Mouse (Mus musculus): ENCODE results near the gene 1600002K03Rik.

GRCm38 (mm10) chr10:80175536-80176269, 3.0 kb downstream of the 1600002K03Rik start:
- no peak for TF ChIP-seq POLR2A (IDR thresholded peaks at IDR 0.05; ENCODE audit: borderline replicate concordance, control insufficient read depth, low read depth, low read length)
- TF ChIP-seq CTCF (IDR thresholded peaks at IDR 0.05; ENCODE audit: control insufficient read depth, insufficient read depth, low read length) = peak; percentile 52
